Mouse (Mus musculus): Measurements from ENCODE around the gene Sdccag8. TPM values are rescaled to one million over a fixed set of nuclear protein-coding genes. Genes with fewer than 3 reads are reported as not detected.

The Sdccag8 gene
- polyA plus RNA-seq, 1 experiment: 7.5 TPM

- H3K4me3 ChIP-seq (ENCODE audit: insufficient read depth, low read depth, low read length): no peak overlapping the region
- H3K4me1 ChIP-seq (ENCODE audit: control insufficient read depth, insufficient read depth, insufficient read length, low read length): no peaks in the 10 kb centered on the region
Measured at GRCm38 (mm10) chr1:177031196-177031595, 216.7 kb downstream of the Sdccag8 start.

GRCm38 (mm10) chr1:177032233-177032632 lies 217.8 kb downstream of the Sdccag8 start:
- H3K4me1 ChIP-seq (ENCODE audit: control insufficient read depth, insufficient read depth, insufficient read length, low read length): no peaks in the 10 kb centered on the region
- no peak overlapping the region for H3K27ac ChIP-seq (replicated peaks; ENCODE audit: low read depth, low read length)
- no peak overlapping the region for H3K4me3 ChIP-seq (ENCODE audit: insufficient read depth, low read depth, low read length)

More at GRCm38 (mm10) chr1:177031196-177031595, 216.7 kb downstream of the Sdccag8 start:
- no peak overlapping the region for H3K27ac ChIP-seq (replicated peaks; ENCODE audit: low read depth, low read length)

- Histone ChIP-seq H3K4me1 (ENCODE audit: control insufficient read depth, insufficient read depth, insufficient read length, low read length) (no peaks in the 10 kb centered on the region), H3K27ac (replicated peaks; ENCODE audit: low read depth, low read length) (no peak overlapping the region), H3K4me3 (ENCODE audit: insufficient read depth, low read depth, low read length) (no peak overlapping the region)
Measured at GRCm38 (mm10) chr1:177035460-177035859, 221.0 kb downstream of the Sdccag8 start.

GRCm38 (mm10) chr1:177038383-177038782 lies 223.9 kb downstream of the Sdccag8 start:
- Histone ChIP-seq H3K4me1 (ENCODE audit: control insufficient read depth, insufficient read depth, insufficient read length, low read length) (no peaks in the 10 kb centered on the region), H3K4me3 (ENCODE audit: insufficient read depth, low read depth, low read length) (no peak overlapping the region), H3K27ac (replicated peaks; ENCODE audit: low read depth, low read length) (no peak overlapping the region)

- no peak overlapping the region for H3K4me3 ChIP-seq (ENCODE audit: insufficient read depth, low read depth, low read length)
- no peak overlapping the region for H3K27ac ChIP-seq (replicated peaks; ENCODE audit: low read depth, low read length)
- no peaks in the 10 kb centered on the region for H3K4me1 ChIP-seq (ENCODE audit: control insufficient read depth, insufficient read depth, insufficient read length, low read length)
Measured at GRCm38 (mm10) chr1:177039093-177039674, 224.7 kb downstream of the Sdccag8 start.

GRCm38 (mm10) chr1:177040058-177040457 lies 225.6 kb downstream of the Sdccag8 start:
- Histone ChIP-seq H3K4me3 (ENCODE audit: insufficient read depth, low read depth, low read length) (no peak overlapping the region), H3K4me1 (ENCODE audit: control insufficient read depth, insufficient read depth, insufficient read length, low read length) (no peaks in the 10 kb centered on the region), H3K27ac (replicated peaks; ENCODE audit: low read depth, low read length) (no peak overlapping the region)

- H3K4me1 ChIP-seq (ENCODE audit: control insufficient read depth, insufficient read depth, insufficient read length, low read length): no peaks in the 10 kb centered on the region; the same call in 1 of the 2 replicates
- no peak overlapping the region for H3K27ac ChIP-seq (replicated peaks; ENCODE audit: low read depth, low read length)
- H3K4me3 ChIP-seq (ENCODE audit: insufficient read depth, low read depth, low read length): no peak overlapping the region
Measured at GRCm38 (mm10) chr1:177045885-177046284, 231.4 kb downstream of the Sdccag8 start.

GRCm38 (mm10) chr1:177046963-177047362 lies 232.5 kb downstream of the Sdccag8 start:
- Histone ChIP-seq H3K4me1 (ENCODE audit: control insufficient read depth, insufficient read depth, insufficient read length, low read length) (no peaks in the 10 kb centered on the region; the same call in 1 of the 2 replicates), H3K27ac (replicated peaks; ENCODE audit: low read depth, low read length) (no peak overlapping the region), H3K4me3 (ENCODE audit: insufficient read depth, low read depth, low read length) (no peak overlapping the region)

- Histone ChIP-seq H3K4me3 (ENCODE audit: insufficient read depth, low read depth, low read length) (no peak overlapping the region), H3K27ac (replicated peaks; ENCODE audit: low read depth, low read length) (no peak overlapping the region), H3K4me1 (ENCODE audit: control insufficient read depth, insufficient read depth, insufficient read length, low read length) (no peaks in the 10 kb centered on the region; the same call in 1 of the 2 replicates)
Measured at GRCm38 (mm10) chr1:177048773-177049172, 234.3 kb downstream of the Sdccag8 start.

GRCm38 (mm10) chr1:177051366-177051963 lies 237.0 kb downstream of the Sdccag8 start:
- no peak overlapping the region for H3K27ac ChIP-seq (replicated peaks; ENCODE audit: low read depth, low read length)
- H3K4me3 ChIP-seq (ENCODE audit: insufficient read depth, low read depth, low read length): no peak overlapping the region
- no peaks in the 10 kb centered on the region for H3K4me1 ChIP-seq (ENCODE audit: control insufficient read depth, insufficient read depth, insufficient read length, low read length)

GRCm38 (mm10) chr1:177054891-177055290 lies 240.4 kb downstream of the Sdccag8 start:
- H3K4me1 ChIP-seq (ENCODE audit: control insufficient read depth, insufficient read depth, insufficient read length, low read length): no peaks in the 10 kb centered on the region

GRCm38 (mm10) chr1:177061761-177062160 lies 247.3 kb downstream of the Sdccag8 start:
- Histone ChIP-seq H3K27ac (replicated peaks; ENCODE audit: low read depth, low read length) (no peak overlapping the region), H3K4me1 (ENCODE audit: control insufficient read depth, insufficient read depth, insufficient read length, low read length) (no peaks in the 10 kb centered on the region), H3K4me3 (ENCODE audit: insufficient read depth, low read depth, low read length) (no peak overlapping the region)

More at GRCm38 (mm10) chr1:177054891-177055290, 240.4 kb downstream of the Sdccag8 start:
- H3K4me3 ChIP-seq (ENCODE audit: insufficient read depth, low read depth, low read length): no peak overlapping the region
- no peak overlapping the region for H3K27ac ChIP-seq (replicated peaks; ENCODE audit: low read depth, low read length)

- no peak overlapping the region for H3K4me3 ChIP-seq (ENCODE audit: insufficient read depth, low read depth, low read length)
- H3K27ac ChIP-seq (replicated peaks; ENCODE audit: low read depth, low read length): no peak overlapping the region
- H3K4me1 ChIP-seq (ENCODE audit: control insufficient read depth, insufficient read depth, insufficient read length, low read length): no peaks in the 10 kb centered on the region
Measured at GRCm38 (mm10) chr1:177065732-177066131, 251.3 kb downstream of the Sdccag8 start.

- Histone ChIP-seq H3K4me3 (ENCODE audit: insufficient read depth, low read depth, low read length) (no peak overlapping the region), H3K4me1 (ENCODE audit: control insufficient read depth, insufficient read depth, insufficient read length, low read length) (no peaks in the 10 kb centered on the region), H3K27ac (replicated peaks; ENCODE audit: low read depth, low read length) (no peak overlapping the region)
Measured at GRCm38 (mm10) chr1:177067123-177067646, 252.7 kb downstream of the Sdccag8 start.

- Histone ChIP-seq H3K27ac (replicated peaks; ENCODE audit: low read depth, low read length) (no peak overlapping the region), H3K4me3 (ENCODE audit: insufficient read depth, low read depth, low read length) (no peak overlapping the region), H3K4me1 (ENCODE audit: control insufficient read depth, insufficient read depth, insufficient read length, low read length) (no peaks in the 10 kb centered on the region)
Measured at GRCm38 (mm10) chr1:177069161-177069560, 254.7 kb downstream of the Sdccag8 start.

All from brown adipose tissue, adult 24 weeks (tissue).